Mouse (Mus musculus): ENCODE measurements around the gene Irak3. TPM values are rescaled to one million over a fixed set of nuclear protein-coding genes. Genes with fewer than 3 reads are reported as not detected.

Irak3 gene
- polyA plus RNA-seq, 1 experiment from 2014 or later = 0.32 TPM

- no peaks in the 10 kb centered on the region for H3K4me1 ChIP-seq (ENCODE audit: control insufficient read depth, insufficient read depth, low read length)
- no peaks in the 10 kb centered on the region for H3K36me3 ChIP-seq (ENCODE audit: control insufficient read depth, insufficient read depth, low read length)
- WGBS = 83% methylated on average over 9 of the region's 9 CpGs
- no peak for ATAC-seq (ENCODE audit: low read depth)
- H3K27ac ChIP-seq (ENCODE audit: low read depth, low read length) = no peak overlapping the region
- H3K27me3 ChIP-seq (ENCODE audit: control insufficient read depth, insufficient read depth, low read length) = no peaks in the 10 kb centered on the region
- H3K4me2 ChIP-seq (ENCODE audit: low read depth, low read length) = no peak overlapping the region
- no peak overlapping the region for H3K9ac ChIP-seq (replicated peaks; ENCODE audit: low read depth, low read length)
- no peaks in the 10 kb centered on the region for H3K9me3 ChIP-seq (ENCODE audit: control insufficient read depth, low read length)
- no peak overlapping the region for H3K4me3 ChIP-seq (ENCODE audit: low read depth, low read length)
These were observed 41.4 kb downstream of the Irak3 start for GRCm38 (mm10) chr10:120160533-120160932.

- no peak overlapping the region for H3K9ac ChIP-seq (replicated peaks; ENCODE audit: low read depth, low read length)
- no peaks in the 10 kb centered on the region for H3K9me3 ChIP-seq (ENCODE audit: control insufficient read depth, low read length)
- no peak for ATAC-seq (ENCODE audit: low read depth)
- H3K27ac ChIP-seq (ENCODE audit: low read depth, low read length) = no peak overlapping the region
- no peaks in the 10 kb centered on the region for H3K36me3 ChIP-seq (ENCODE audit: control insufficient read depth, insufficient read depth, low read length)
- H3K4me1 ChIP-seq (ENCODE audit: control insufficient read depth, insufficient read depth, low read length) = no peaks in the 10 kb centered on the region
- H3K27me3 ChIP-seq (ENCODE audit: control insufficient read depth, insufficient read depth, low read length) = no peaks in the 10 kb centered on the region
- 92% methylated on average over 2 of the region's 2 CpGs for WGBS
- H3K4me2 ChIP-seq (ENCODE audit: low read depth, low read length) = no peak overlapping the region
- H3K4me3 ChIP-seq (ENCODE audit: low read depth, low read length) = no peak overlapping the region
These were observed 48.0 kb downstream of the Irak3 start for GRCm38 (mm10) chr10:120153911-120154310.

- no peaks in the 10 kb centered on the region for H3K27me3 ChIP-seq (ENCODE audit: control insufficient read depth, insufficient read depth, low read length)
- no peak overlapping the region for H3K9ac ChIP-seq (replicated peaks; ENCODE audit: low read depth, low read length)
- H3K9me3 ChIP-seq (ENCODE audit: control insufficient read depth, low read length) = no peaks in the 10 kb centered on the region
- no peak overlapping the region for H3K4me2 ChIP-seq (ENCODE audit: low read depth, low read length)
- no peaks in the 10 kb centered on the region for H3K4me1 ChIP-seq (ENCODE audit: control insufficient read depth, insufficient read depth, low read length)
- H3K27ac ChIP-seq (ENCODE audit: low read depth, low read length) = no peak overlapping the region
- no peak for ATAC-seq (ENCODE audit: low read depth)
- WGBS = 95% methylated on average over 7 of the region's 7 CpGs
- H3K36me3 ChIP-seq (ENCODE audit: control insufficient read depth, insufficient read depth, low read length) = no peaks in the 10 kb centered on the region
- no peak overlapping the region for H3K4me3 ChIP-seq (ENCODE audit: low read depth, low read length)
These were observed 50.3 kb downstream of the Irak3 start for GRCm38 (mm10) chr10:120151672-120152071.

GRCm38 (mm10) chr10:120140916-120141516, 60.9 kb downstream of the Irak3 start:
- H3K4me3 ChIP-seq (ENCODE audit: low read depth, low read length) = no peak overlapping the region
- H3K27ac ChIP-seq (ENCODE audit: low read depth, low read length) = no peak overlapping the region
- no peak overlapping the region for H3K9ac ChIP-seq (replicated peaks; ENCODE audit: low read depth, low read length)
- H3K27me3 ChIP-seq (ENCODE audit: control insufficient read depth, insufficient read depth, low read length) = no peaks in the 10 kb centered on the region
- no peak overlapping the region for H3K4me2 ChIP-seq (ENCODE audit: low read depth, low read length)
- H3K36me3 ChIP-seq (ENCODE audit: control insufficient read depth, insufficient read depth, low read length) = no peaks in the 10 kb centered on the region
- 68% methylated on average over 10 of the region's 10 CpGs for WGBS
- no peaks in the 10 kb centered on the region for H3K4me1 ChIP-seq (ENCODE audit: control insufficient read depth, insufficient read depth, low read length)
- H3K9me3 ChIP-seq (ENCODE audit: control insufficient read depth, low read length) = no peaks in the 10 kb centered on the region; the same call in 1 of the 2 replicates
- ATAC-seq (ENCODE audit: low read depth) = no peak

- no peak overlapping the region for H3K4me3 ChIP-seq (ENCODE audit: low read depth, low read length)
- H3K9ac ChIP-seq (replicated peaks; ENCODE audit: low read depth, low read length) = no peak overlapping the region
- H3K4me2 ChIP-seq (ENCODE audit: low read depth, low read length) = no peak overlapping the region
- ATAC-seq (ENCODE audit: low read depth) = no peak
- no peak overlapping the region for H3K27ac ChIP-seq (ENCODE audit: low read depth, low read length)
- no peaks in the 10 kb centered on the region for H3K27me3 ChIP-seq (ENCODE audit: control insufficient read depth, insufficient read depth, low read length)
- H3K36me3 ChIP-seq (ENCODE audit: control insufficient read depth, insufficient read depth, low read length) = no peaks in the 10 kb centered on the region
- WGBS = 71% methylated on average over 4 of the region's 4 CpGs
- H3K9me3 ChIP-seq (ENCODE audit: control insufficient read depth, low read length) = no peaks in the 10 kb centered on the region; the same call in 1 of the 2 replicates
- H3K4me1 ChIP-seq (ENCODE audit: control insufficient read depth, insufficient read depth, low read length) = no peaks in the 10 kb centered on the region
These were observed 61.7 kb downstream of the Irak3 start for GRCm38 (mm10) chr10:120140193-120140592.

- Histone ChIP-seq H3K27ac (ENCODE audit: low read depth, low read length) (no peak overlapping the region), H3K4me3 (ENCODE audit: low read depth, low read length) (no peak overlapping the region), H3K27me3 (ENCODE audit: control insufficient read depth, insufficient read depth, low read length) (no peaks in the 10 kb centered on the region), H3K36me3 (ENCODE audit: control insufficient read depth, insufficient read depth, low read length) (no peaks in the 10 kb centered on the region), H3K4me1 (ENCODE audit: control insufficient read depth, insufficient read depth, low read length) (no peaks in the 10 kb centered on the region), H3K9me3 (ENCODE audit: control insufficient read depth, low read length) (no peaks in the 10 kb centered on the region), H3K4me2 (ENCODE audit: low read depth, low read length) (no peak overlapping the region), H3K9ac (replicated peaks; ENCODE audit: low read depth, low read length) (no peak overlapping the region)
- no peak for ATAC-seq (ENCODE audit: low read depth)
- 89% methylated on average over 12 of the region's 12 CpGs for WGBS
These were observed 65.8 kb downstream of the Irak3 start for GRCm38 (mm10) chr10:120136020-120136562.

- H3K4me1 ChIP-seq (ENCODE audit: control insufficient read depth, insufficient read depth, low read length) = no peaks in the 10 kb centered on the region
- no peaks in the 10 kb centered on the region for H3K27me3 ChIP-seq (ENCODE audit: control insufficient read depth, insufficient read depth, low read length)
- no peak overlapping the region for H3K4me2 ChIP-seq (ENCODE audit: low read depth, low read length)
- no peak for ATAC-seq (ENCODE audit: low read depth)
- WGBS = 43% methylated on average over 11 of the region's 11 CpGs
- H3K4me3 ChIP-seq (ENCODE audit: low read depth, low read length) = no peak overlapping the region
- no peaks in the 10 kb centered on the region for H3K9me3 ChIP-seq (ENCODE audit: control insufficient read depth, low read length)
- H3K36me3 ChIP-seq (ENCODE audit: control insufficient read depth, insufficient read depth, low read length) = no peaks in the 10 kb centered on the region
- H3K9ac ChIP-seq (replicated peaks; ENCODE audit: low read depth, low read length) = no peak overlapping the region
- no peak overlapping the region for H3K27ac ChIP-seq (ENCODE audit: low read depth, low read length)
These were observed 68.2 kb downstream of the Irak3 start for GRCm38 (mm10) chr10:120133697-120134096.

GRCm38 (mm10) chr10:120130621-120131020, 71.3 kb downstream of the Irak3 start:
- H3K27me3 ChIP-seq (ENCODE audit: control insufficient read depth, insufficient read depth, low read length) = no peaks in the 10 kb centered on the region
- H3K27ac ChIP-seq (ENCODE audit: low read depth, low read length) = no peak overlapping the region
- no peak overlapping the region for H3K4me2 ChIP-seq (ENCODE audit: low read depth, low read length)
- no peaks in the 10 kb centered on the region for H3K9me3 ChIP-seq (ENCODE audit: control insufficient read depth, low read length)
- H3K36me3 ChIP-seq (ENCODE audit: control insufficient read depth, insufficient read depth, low read length) = no peaks in the 10 kb centered on the region
- WGBS = 67% methylated on average over 16 of the region's 16 CpGs
- no peak overlapping the region for H3K4me3 ChIP-seq (ENCODE audit: low read depth, low read length)
- no peak for ATAC-seq (ENCODE audit: low read depth)
- H3K9ac ChIP-seq (replicated peaks; ENCODE audit: low read depth, low read length) = no peak overlapping the region
- H3K4me1 ChIP-seq (ENCODE audit: control insufficient read depth, insufficient read depth, low read length) = no peaks in the 10 kb centered on the region

- Histone ChIP-seq H3K9me3 (ENCODE audit: control insufficient read depth, low read length) (no peaks in the 10 kb centered on the region), H3K4me1 (ENCODE audit: control insufficient read depth, insufficient read depth, low read length) (no peaks in the 10 kb centered on the region), H3K9ac (replicated peaks; ENCODE audit: low read depth, low read length) (no peak overlapping the region), H3K36me3 (ENCODE audit: control insufficient read depth, insufficient read depth, low read length) (no peaks in the 10 kb centered on the region), H3K4me2 (ENCODE audit: low read depth, low read length) (no peak overlapping the region), H3K4me3 (ENCODE audit: low read depth, low read length) (no peak overlapping the region), H3K27me3 (ENCODE audit: control insufficient read depth, insufficient read depth, low read length) (no peaks in the 10 kb centered on the region), H3K27ac (ENCODE audit: low read depth, low read length) (no peak overlapping the region)
- 38% methylated on average over 13 of the region's 13 CpGs for WGBS
- ATAC-seq (ENCODE audit: low read depth) = no peak
These were observed 73.2 kb downstream of the Irak3 start for GRCm38 (mm10) chr10:120128601-120129277.

Data from neural tube, embryonic 14.5 days (tissue).